Mouse (Mus musculus) ES-E14 (cell line): ENCODE results near the gene 1700014D04Rik. TPM values are rescaled to one million over a fixed set of nuclear protein-coding genes. Genes with fewer than 3 reads are reported as not detected.
"Not testable (repeated sequence)": the region's sequence is repeated elsewhere in the genome, so short reads cannot be mapped to it uniquely, and the experiment has no call there.

Source experiments
- DNase-seq: peaks from one replicate; pipeline ENCODE4 v3.0.0-alpha.2; 2013; ENCODE audit warnings: low read depth, low spot score
- H3K27ac ChIP-seq: 2 replicates; pipeline ENCODE4 v1.5.1; 2012; ENCODE audit warnings: low read depth, mild to moderate bottlenecking, low read length, moderate library complexity, mixed read lengths; ENCODE audit not compliant: poor library complexity, insufficient read depth, severe bottlenecking
- H3K36me3 ChIP-seq: 2 replicates; pipeline ENCODE4 v1.6.1; 2012; ENCODE audit warnings: mild to moderate bottlenecking, low read length, moderate library complexity, mixed read lengths; ENCODE audit not compliant: control insufficient read depth, poor library complexity, insufficient read depth, severe bottlenecking
- H3K4me1 ChIP-seq, 2 experiments: fragments of 150-350 bp in 1 of 2; sonication (generic) in 1 of 2; 2 replicates each; pipeline ENCODE4 v1.6.1; 2012; ENCODE audit warnings: low read length in 2 of 2, mild to moderate bottlenecking in 1 of 2, mixed read lengths in 1 of 2; ENCODE audit not compliant: control insufficient read depth in 2 of 2, insufficient read depth in 2 of 2, poor library complexity in 1 of 2
- H3K4me3 ChIP-seq, 2 experiments: fragments of 150-350 bp in 1 of 2; sonication (generic) in 1 of 2; 2 replicates each; pipeline ENCODE4 v1.5.1; 2012; ENCODE audit warnings: low read length in 2 of 2, low read depth in 1 of 2, mild to moderate bottlenecking in 1 of 2, mixed read lengths in 1 of 2; ENCODE audit not compliant: insufficient read depth in 1 of 2, poor library complexity in 1 of 2, severe bottlenecking in 1 of 2
- H3K9ac ChIP-seq: 2 replicates; pipeline ENCODE4 v1.6.1; 2012; ENCODE audit warnings: low read depth, mild to moderate bottlenecking, low read length, mixed read lengths; ENCODE audit not compliant: poor library complexity, insufficient read depth, severe bottlenecking
- H3K9me3 ChIP-seq: fragments of 150-350 bp; sonication (generic); 2 replicates; pipeline ENCODE4 v1.6.1; 2012; ENCODE audit warnings: low read depth, mild to moderate bottlenecking, low read length; ENCODE audit not compliant: control insufficient read depth, insufficient read depth
- CHD2 ChIP-seq: IDR thresholded peaks from 2 replicates; pipeline ENCODE4 v1.6.1; 2014; ENCODE audit warnings: mild to moderate bottlenecking, low read depth, low read length, inconsistent platforms
- HCFC1 ChIP-seq: IDR thresholded peaks from 2 replicates; pipeline ENCODE4 v1.6.1; 2012; ENCODE audit warnings: low read length, inconsistent platforms, borderline replicate concordance; ENCODE audit not compliant: insufficient read depth
- MAFK ChIP-seq: IDR thresholded peaks from 2 replicates; pipeline ENCODE4 v1.6.1; 2014; ENCODE audit warnings: mild to moderate bottlenecking, low read depth, low read length, inconsistent platforms; ENCODE audit not compliant: insufficient read depth
- ZC3H11A ChIP-seq: IDR thresholded peaks from 2 replicates; pipeline ENCODE4 v1.6.1; 2012; ENCODE audit warnings: low read depth, mild to moderate bottlenecking, inconsistent platforms, low read length, borderline replicate concordance
- ZNF384 ChIP-seq: IDR thresholded peaks from 2 replicates; pipeline ENCODE4 v1.6.1; 2012; ENCODE audit warnings: low read depth, low read length, inconsistent platforms
- in situ Hi-C, 2 experiments: fragments of 600-800 bp; cut with MboI; formaldehyde crosslinking; loops; one replicate each; pipeline ENCODE4 v1.15.1; 2025; ENCODE audit warnings: low sequenced_read_pairs in 2 of 2, inconsistent platforms in 1 of 2; ENCODE audit not compliant: unreplicated experiment in 2 of 2
- total RNA-seq: library from RNA; depleted of rRNA; stranded (reverse); fragments of 300-350 nt; gene quantifications from 2 replicates; pipeline ENCODE4 v1.2.3, GENCODE M21; 2012

The 1700014D04Rik gene
- total RNA-seq, 1 experiment: 0.18 TPM

DNA sequence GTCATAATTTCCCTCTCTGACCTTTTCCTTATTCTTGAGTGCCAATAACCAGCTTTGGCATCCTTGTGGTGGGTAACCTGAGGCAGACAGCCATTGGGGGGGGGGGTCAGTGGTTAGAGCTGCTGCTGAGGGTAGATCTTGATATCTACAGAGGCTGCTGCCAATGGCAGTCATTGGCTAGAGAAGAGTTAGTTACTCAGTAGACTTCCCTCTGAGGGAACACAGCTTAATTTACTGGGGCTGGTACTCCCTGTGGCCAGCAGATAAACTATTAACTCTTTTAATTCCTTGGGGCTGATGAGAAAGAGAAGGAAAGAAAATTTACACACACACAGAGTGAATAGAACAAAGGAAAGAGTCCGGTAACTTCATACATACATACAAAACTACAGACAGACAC lies 27.1 kb downstream of the 1700014D04Rik start:
- Histone ChIP-seq H3K36me3 (no peaks in the 10 kb centered on the region), H3K9me3 (no peaks in the 10 kb centered on the region), H3K27ac (no peak overlapping the region), H3K4me3 (no peak overlapping the region), H3K9ac (no peak overlapping the region), H3K4me1 (peaks cover 4 to 6% of the 10 kb centered on the region in 2 experiments; a peak in 3 of 4 replicates)
- DNase-seq: no peak
- no peak for TF ChIP-seq MAFK
- in situ Hi-C loops: no loop called here

DNA sequence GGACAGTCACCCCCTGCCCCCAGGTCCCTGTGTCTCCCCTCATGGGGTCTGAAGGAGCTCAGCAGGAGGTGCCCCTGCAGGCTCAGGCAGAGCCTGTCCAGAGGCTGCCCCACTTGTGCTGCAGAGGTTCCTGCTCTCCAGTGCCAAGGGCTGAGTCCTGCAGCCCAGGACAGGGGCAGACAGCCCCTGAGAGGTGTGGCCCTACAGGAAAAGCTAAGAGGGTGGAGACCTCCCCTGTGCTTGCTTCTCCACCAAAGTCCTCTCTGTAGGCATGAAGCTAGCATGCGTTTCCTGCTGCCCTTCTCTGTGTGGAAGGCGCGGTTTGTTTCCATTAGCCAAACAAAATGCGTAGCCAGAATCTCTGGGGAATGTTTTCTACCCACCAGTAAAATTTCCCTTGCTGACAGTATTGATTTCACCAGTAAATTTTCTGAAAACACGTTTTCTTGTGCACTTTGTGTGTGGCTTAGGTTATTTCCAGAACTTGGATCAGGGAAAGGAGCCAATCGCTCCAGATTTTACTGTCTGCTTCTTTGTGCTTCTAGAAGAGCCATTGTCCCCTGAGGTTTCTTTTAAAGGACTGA lies 27.6 kb downstream of the 1700014D04Rik start:
- H3K9ac ChIP-seq, H3K4me3 ChIP-seq, H3K4me1 ChIP-seq, in situ Hi-C loops, H3K9me3 ChIP-seq, H3K36me3 ChIP-seq, DNase-seq, H3K27ac ChIP-seq: not testable (repeated sequence)

DNA sequence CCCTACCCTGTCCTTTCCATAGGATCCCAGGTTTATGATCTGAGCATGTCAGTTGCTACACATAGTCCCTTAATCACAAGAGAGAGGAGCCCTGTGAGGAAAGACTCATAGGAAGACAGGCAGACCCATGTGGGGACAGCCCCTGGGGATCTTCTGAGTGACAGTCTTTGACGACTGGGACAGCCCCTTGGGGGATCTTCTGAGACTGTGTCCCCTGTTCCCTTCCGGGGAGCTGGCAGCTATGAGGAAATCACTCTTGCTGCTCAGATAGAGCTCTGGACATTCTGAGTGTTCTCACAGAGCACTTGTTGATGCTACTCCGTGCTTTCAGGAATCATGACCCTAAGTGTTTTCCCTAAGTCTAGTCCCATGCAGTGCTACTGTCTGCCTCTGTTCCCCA lies 32.8 kb downstream of the 1700014D04Rik start:
- Histone ChIP-seq H3K27ac (no peak overlapping the region), H3K36me3 (no peaks in the 10 kb centered on the region), H3K9me3 (no peaks in the 10 kb centered on the region), H3K9ac (no peak overlapping the region), H3K4me1 (peaks cover 3 to 19% of the 10 kb centered on the region in 2 experiments; a peak in 3 of 4 replicates), H3K4me3 (no peak overlapping the region)
- TF ChIP-seq MAFK: no peak
- no peak for TF ChIP-seq CHD2
- no peak for TF ChIP-seq ZNF384
- TF ChIP-seq ZC3H11A: no peak
- TF ChIP-seq HCFC1: no peak
- in situ Hi-C loops: no loop called here
- DNase-seq: no peak

DNA sequence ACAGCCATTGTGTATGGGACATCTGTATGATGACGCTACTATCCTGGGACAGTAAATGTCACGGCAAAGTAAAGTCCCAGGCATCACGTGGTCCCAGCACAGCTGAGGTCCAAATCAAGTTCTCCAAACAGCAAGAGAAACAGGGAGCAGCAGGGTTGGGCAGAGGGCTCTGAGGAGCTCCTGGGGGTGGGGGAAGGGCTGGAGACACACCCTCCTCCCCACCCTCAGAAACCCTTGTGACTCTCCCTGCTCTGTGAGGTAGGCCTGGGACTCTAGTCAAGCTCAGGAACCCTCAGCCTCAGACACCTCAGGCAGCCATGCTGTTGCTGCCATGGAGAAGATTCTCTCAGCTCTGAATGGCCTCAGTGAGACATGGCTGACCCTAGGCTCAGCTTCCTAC lies 34.6 kb downstream of the 1700014D04Rik start, which contains the start of gene Spata31d1b:
TSS of gene Spata31d1b (plus strand) at position 301 of the 400 bp plus-strand sequence.
- in situ Hi-C loops, H3K27ac ChIP-seq: not testable (repeated sequence)

DNA sequence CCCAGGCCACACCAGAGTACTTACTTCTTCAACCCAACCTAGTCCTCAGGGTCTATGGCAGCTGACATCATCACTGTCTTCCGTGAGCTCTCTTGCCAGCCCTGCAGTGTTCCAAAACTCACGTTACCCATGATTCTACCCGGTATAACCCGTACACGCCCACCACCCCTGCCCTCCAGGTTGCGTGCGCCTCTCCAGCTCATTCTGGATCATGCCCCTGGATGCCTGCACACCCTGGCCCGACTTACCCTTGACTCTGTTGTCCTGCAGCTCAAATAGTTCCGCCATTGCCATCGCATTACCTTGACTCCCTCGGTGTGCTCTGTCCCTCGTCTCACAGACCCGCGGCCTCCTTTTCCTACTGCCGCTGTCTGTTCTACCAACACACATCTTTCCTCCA lies 36.3 kb downstream of the 1700014D04Rik start, which contains the start of gene Spata31d1a:
TSS of gene Spata31d1a (minus strand) at position 101 of the 400 bp plus-strand sequence.
- Histone ChIP-seq H3K27ac (no peak within 1 kb of the TSS; the same call in 1 of the 2 replicates), H3K36me3 (no peaks in the 10 kb centered on the region), H3K4me3 (peak within 1 kb of the TSS; percentile 52 to 58), H3K9ac (peak within 1 kb of the TSS; percentile 65; the same call in 1 of the 2 replicates), H3K4me1 (peaks cover 6 to 24% of the 10 kb centered on the region in 2 experiments; a peak in 3 of 4 replicates), H3K9me3 (no peaks in the 10 kb centered on the region)
- no peak for TF ChIP-seq HCFC1
- no peak for TF ChIP-seq MAFK
- no peak for TF ChIP-seq CHD2
- no peak for TF ChIP-seq ZC3H11A
- TF ChIP-seq ZNF384: no peak
- in situ Hi-C loops: no loop called here
- DNase-seq: no peak

More for the DNA sequence above, 34.6 kb downstream of the 1700014D04Rik start, which contains the start of gene Spata31d1b:
- not testable (repeated sequence) for H3K4me3 ChIP-seq, H3K9ac ChIP-seq, H3K36me3 ChIP-seq, DNase-seq, H3K9me3 ChIP-seq
- H3K4me1 ChIP-seq: peaks cover 3 to 19% of the 10 kb centered on the region in 2 experiments; a peak in 3 of 4 replicates
